Mouse (Mus musculus) forebrain, embryonic 15.5 days (tissue): Measurements from ENCODE around the gene Crb3. TPM values are rescaled to one million over a fixed set of nuclear protein-coding genes. Genes with fewer than 3 reads are reported as not detected.

Experiments
- ATAC-seq: fragments of 200-750 bp; cut with Nextera tagmentation; replicated peaks from 2 replicates; pipeline ENCODE4 v1.8.0; 2017; ENCODE audit warnings: mild to moderate bottlenecking, moderate TSS enrichment, moderate library complexity
- H3K27ac ChIP-seq: fragments of 300-500 bp; sonication (generic); replicated peaks from 2 replicates; pipeline ENCODE4 v1.5.1; 2015; ENCODE audit warnings: mild to moderate bottlenecking, inconsistent platforms
- H3K27me3 ChIP-seq: fragments of 300-500 bp; sonication (generic); 2 replicates; pipeline ENCODE4 v1.6.1; 2015; ENCODE audit warnings: inconsistent platforms
- H3K36me3 ChIP-seq: fragments of 300-500 bp; sonication (generic); 2 replicates; pipeline ENCODE4 v1.6.1; 2015; ENCODE audit warnings: mild to moderate bottlenecking, inconsistent platforms
- H3K4me1 ChIP-seq: fragments of 300-500 bp; sonication (generic); 2 replicates; pipeline ENCODE4 v1.6.1; 2015; ENCODE audit warnings: inconsistent platforms
- H3K4me2 ChIP-seq: fragments of 300-500 bp; sonication (generic); replicated peaks from 2 replicates; pipeline ENCODE4 v1.6.1; 2015; ENCODE audit warnings: mild to moderate bottlenecking, inconsistent platforms
- H3K4me3 ChIP-seq: fragments of 300-500 bp; sonication (generic); 2 replicates; pipeline ENCODE4 v1.5.1; 2015; ENCODE audit warnings: mild to moderate bottlenecking, inconsistent platforms
- H3K9ac ChIP-seq: fragments of 300-500 bp; sonication (generic); replicated peaks from 2 replicates; pipeline ENCODE4 v1.6.1; 2015; ENCODE audit warnings: mild to moderate bottlenecking, inconsistent platforms
- H3K9me3 ChIP-seq: fragments of 300-500 bp; sonication (generic); 2 replicates; pipeline ENCODE4 v1.6.1; 2016; ENCODE audit warnings: inconsistent platforms
- WGBS: fragments of 180-500 bp; shearing (Covaris S2); methylation state at CpG from one replicate; pipeline ENCODE4 v1.1.7; 2015; ENCODE audit warnings: mixed read lengths; 5-methylcytosine and 5-hydroxymethylcytosine counted together
- polyA plus RNA-seq: library from polyadenylated mRNA; unstranded; fragments of >200 nt; fragmentation: Nextera tagmentation; extraction: Ambion mirVana; gene quantifications from 2 replicates; pipeline ENCODE4 v1.2.1, GENCODE M21; 2015

Crb3 gene
- polyA plus RNA-seq, result 1.3 and 2.0 TPM in 2 replicates

DNA sequence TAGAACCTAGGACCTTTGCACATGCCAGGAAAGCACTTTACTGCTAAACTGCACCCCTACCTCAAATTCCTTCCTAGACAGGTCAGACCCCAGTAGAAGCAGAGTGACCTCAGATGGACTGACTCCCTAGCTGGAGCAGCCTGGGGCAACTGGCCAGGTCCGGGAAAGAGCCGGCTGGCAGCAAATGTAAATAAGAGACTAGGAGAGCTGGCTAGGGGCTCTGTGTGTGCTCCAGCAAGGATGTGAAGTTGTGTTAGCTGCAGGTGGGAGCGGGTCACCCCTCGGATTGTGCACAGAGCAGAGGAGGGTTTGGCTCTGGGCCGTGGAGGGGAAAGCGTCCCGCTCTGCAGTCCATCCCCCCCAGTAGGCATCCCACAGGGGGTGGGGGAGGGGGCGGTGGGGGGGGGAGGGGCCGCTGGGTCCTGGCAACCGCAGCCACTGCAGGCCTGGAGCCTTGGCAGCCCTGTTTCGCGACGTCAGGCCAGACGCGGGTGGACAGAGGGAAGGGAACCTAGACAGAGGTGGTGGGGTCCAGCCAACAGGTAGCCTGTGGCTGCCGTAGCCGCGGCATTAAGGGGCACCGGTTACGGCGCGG is at the start of gene Crb3:
Gene Crb3, plus strand, starts transcription at position 215 of the 595 bp plus-strand sequence.
- 0% methylated on average over 16 of the region's 22 CpGs for WGBS
- Histone ChIP-seq H3K4me1 (peaks cover 25% of the 10 kb centered on the region), H3K27ac (peak within 1 kb of the TSS; percentile 95), H3K4me2 (peak within 1 kb of the TSS; percentile 57), H3K27me3 (peaks cover 26% of the 10 kb centered on the region), H3K9ac (peak within 1 kb of the TSS; percentile 81), H3K9me3 (no peaks in the 10 kb centered on the region), H3K36me3 (peaks cover 18% of the 10 kb centered on the region; the same call in 1 of the 2 replicates), H3K4me3 (peak within 1 kb of the TSS; percentile 90)
- peak; percentile 7; the same call in 1 of the 2 replicates for ATAC-seq

- peak; percentile 53 for ATAC-seq
Observed at GRCm38 (mm10) chr17:57010911-57011235, 48.0 kb upstream of the Crb3 start.

GRCm38 (mm10) chr17:57011236-57012141 is 47.4 kb upstream of the Crb3 start, which contains the start of the genes Gtf2f1 and Gm17949:
Gene Gtf2f1, minus strand, starts transcription at chr17:57011288.
Gene Gm17949, plus strand, starts transcription at chr17:57011469.
- Histone ChIP-seq H3K36me3 (peaks cover 23% of the 10 kb centered on the region), H3K4me3 (peak within 1 kb of the TSS; percentile 79), H3K27ac (peak within 1 kb of the TSS; percentile 95), H3K9me3 (no peaks in the 10 kb centered on the region), H3K4me2 (peak within 1 kb of the TSS; percentile 81), H3K4me1 (peaks cover 20% of the 10 kb centered on the region), H3K27me3 (no peaks in the 10 kb centered on the region), H3K9ac (peak within 1 kb of the TSS; percentile 74)
- under 1% methylated on average over 51 of the region's 51 CpGs for WGBS
- peak; percentile 93 for ATAC-seq

More at GRCm38 (mm10) chr17:57010911-57011235, 48.0 kb upstream of the Crb3 start:
- peak overlapping the region; percentile 74 for H3K9ac ChIP-seq
- peaks cover 29% of the 10 kb centered on the region for H3K36me3 ChIP-seq
- peak overlapping the region; percentile 81 for H3K4me2 ChIP-seq
- peaks cover 20% of the 10 kb centered on the region for H3K4me1 ChIP-seq
- under 1% methylated on average over 19 of the region's 19 CpGs for WGBS
- no peaks in the 10 kb centered on the region for H3K27me3 ChIP-seq
- H3K9me3 ChIP-seq, result no peaks in the 10 kb centered on the region
- peak overlapping the region; percentile 95 for H3K27ac ChIP-seq
- peak overlapping the region; percentile 79 for H3K4me3 ChIP-seq

- H3K27me3 ChIP-seq, result no peaks in the 10 kb centered on the region
- no peaks in the 10 kb centered on the region for H3K9me3 ChIP-seq
- peak overlapping the region; percentile 63; the same call in 1 of the 2 replicates for H3K9ac ChIP-seq
- H3K36me3 ChIP-seq, result peaks cover 14% of the 10 kb centered on the region
- no peak for ATAC-seq
- peak overlapping the region; percentile 79 for H3K4me3 ChIP-seq
- WGBS, result 71% methylated on average over 13 of the region's 13 CpGs
- peak overlapping the region; percentile 69 for H3K4me2 ChIP-seq
- H3K4me1 ChIP-seq, result peaks cover 20% of the 10 kb centered on the region
- H3K27ac ChIP-seq, result peak overlapping the region; percentile 95
Observed at GRCm38 (mm10) chr17:57012245-57012795, 46.6 kb upstream of the Crb3 start.

DNA sequence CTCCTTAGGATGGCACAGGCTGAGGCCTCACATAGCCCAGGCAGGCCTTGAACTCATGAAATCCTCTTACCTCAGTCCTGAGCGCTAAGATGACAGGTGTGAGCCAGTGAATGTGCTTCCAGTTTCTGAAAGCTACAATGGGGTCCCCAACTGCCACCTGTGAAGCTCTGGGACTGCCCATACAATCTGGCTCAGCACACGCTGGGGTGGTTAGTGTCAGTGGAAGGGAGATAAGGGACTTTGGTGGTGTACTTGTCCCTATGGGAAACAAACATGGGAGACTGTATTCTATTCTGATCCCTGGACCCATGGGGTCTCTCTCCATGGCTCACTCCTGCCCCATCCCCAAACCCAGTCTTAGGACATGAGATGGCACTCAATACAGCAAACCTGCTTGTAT is 39.2 kb upstream of the Crb3 start:
- Histone ChIP-seq H3K4me3 (no peak overlapping the region), H3K4me1 (no peaks in the 10 kb centered on the region), H3K27ac (no peak overlapping the region), H3K9me3 (no peaks in the 10 kb centered on the region), H3K36me3 (peaks cover 36% of the 10 kb centered on the region), H3K27me3 (no peaks in the 10 kb centered on the region), H3K4me2 (no peak overlapping the region), H3K9ac (no peak overlapping the region)
- ATAC-seq, result no peak
- WGBS, result 81% methylated on average over 2 of the region's 2 CpGs

DNA sequence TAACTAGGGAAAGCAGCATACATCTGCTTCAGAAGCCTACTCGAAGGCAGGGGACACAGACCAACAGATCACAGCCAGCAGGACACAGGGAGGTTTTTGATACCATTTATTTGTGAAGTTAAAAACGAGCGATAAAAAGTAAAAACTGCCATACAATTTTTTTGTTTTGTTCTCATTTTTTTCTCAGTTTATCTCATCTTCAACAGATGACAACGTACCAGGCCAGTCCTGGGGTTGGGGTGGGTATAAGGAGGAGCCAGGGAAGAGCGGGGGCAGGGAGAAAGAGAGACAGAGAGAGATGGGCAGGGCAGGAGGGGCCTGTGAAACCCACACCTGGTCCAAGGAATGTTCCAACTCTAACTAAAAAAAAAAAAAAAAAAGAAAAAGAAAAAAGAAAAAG is 37.9 kb upstream of the Crb3 start:
- H3K36me3 ChIP-seq, result peaks cover 49% of the 10 kb centered on the region

DNA sequence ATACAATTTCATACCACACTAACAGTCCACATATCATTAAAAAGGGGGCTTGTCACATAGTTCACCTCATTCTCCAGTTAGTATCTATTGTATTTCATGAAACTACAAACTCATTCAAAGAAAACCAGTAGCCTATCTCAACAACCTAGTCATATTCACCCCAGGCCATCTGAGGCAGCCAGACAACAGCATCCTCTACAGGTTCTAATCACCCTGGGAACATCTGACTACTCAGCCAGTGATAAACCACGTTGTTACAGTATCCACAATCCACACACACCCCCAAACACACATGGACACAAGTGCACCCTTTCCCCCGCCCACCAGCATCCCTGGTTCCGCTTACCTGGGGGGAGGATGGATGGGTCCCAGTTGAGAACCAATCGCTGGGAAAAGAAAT is 31.4 kb upstream of the Crb3 start:
- ATAC-seq, result no peak
- no peak overlapping the region for H3K9ac ChIP-seq
- H3K27me3 ChIP-seq, result no peaks in the 10 kb centered on the region
- H3K36me3 ChIP-seq, result peaks cover 64% of the 10 kb centered on the region
- H3K4me3 ChIP-seq, result no peak overlapping the region
- H3K4me2 ChIP-seq, result no peak overlapping the region
- 91% methylated on average over 4 of the region's 4 CpGs for WGBS
- H3K27ac ChIP-seq, result no peak overlapping the region
- H3K4me1 ChIP-seq, result peaks cover 19% of the 10 kb centered on the region
- H3K9me3 ChIP-seq, result no peaks in the 10 kb centered on the region

More for the DNA sequence above, 37.9 kb upstream of the Crb3 start:
- no peak overlapping the region for H3K4me2 ChIP-seq
- H3K9ac ChIP-seq, result no peak overlapping the region
- no peaks in the 10 kb centered on the region for H3K4me1 ChIP-seq
- WGBS, result 91% methylated on average over 5 of the region's 5 CpGs
- no peak overlapping the region for H3K27ac ChIP-seq
- H3K9me3 ChIP-seq, result no peaks in the 10 kb centered on the region
- no peak for ATAC-seq
- no peak overlapping the region for H3K4me3 ChIP-seq
- H3K27me3 ChIP-seq, result no peaks in the 10 kb centered on the region

GRCm38 (mm10) chr17:57029691-57030090 is 29.2 kb upstream of the Crb3 start:
- Histone ChIP-seq H3K4me1 (peaks cover 25% of the 10 kb centered on the region), H3K36me3 (peaks cover 42% of the 10 kb centered on the region), H3K4me3 (peak overlapping the region; percentile 94), H3K27me3 (no peaks in the 10 kb centered on the region), H3K9ac (peak overlapping the region; percentile 99), H3K27ac (no peak overlapping the region), H3K9me3 (no peaks in the 10 kb centered on the region), H3K4me2 (peak overlapping the region; percentile 75)
- WGBS, result 59% methylated on average over 8 of the region's 8 CpGs
- ATAC-seq, result no peak

GRCm38 (mm10) chr17:57030931-57031660 is 27.8 kb upstream of the Crb3 start, which contains the start of gene Khsrp:
Gene Khsrp, minus strand, starts transcription at chr17:57031522.
- H3K4me3 ChIP-seq, result peak within 1 kb of the TSS; percentile 94
- H3K4me1 ChIP-seq, result peaks cover 25% of the 10 kb centered on the region
- no peaks in the 10 kb centered on the region for H3K27me3 ChIP-seq
- H3K4me2 ChIP-seq, result peak within 1 kb of the TSS; percentile 75
- H3K27ac ChIP-seq, result peak within 1 kb of the TSS; percentile 94
- peaks cover 28% of the 10 kb centered on the region for H3K36me3 ChIP-seq
- H3K9me3 ChIP-seq, result no peaks in the 10 kb centered on the region
- 1% methylated on average over 97 of the region's 99 CpGs for WGBS
- H3K9ac ChIP-seq, result peak within 1 kb of the TSS; percentile 99
- ATAC-seq, result no peak; the same call in 1 of the 2 replicates

DNA sequence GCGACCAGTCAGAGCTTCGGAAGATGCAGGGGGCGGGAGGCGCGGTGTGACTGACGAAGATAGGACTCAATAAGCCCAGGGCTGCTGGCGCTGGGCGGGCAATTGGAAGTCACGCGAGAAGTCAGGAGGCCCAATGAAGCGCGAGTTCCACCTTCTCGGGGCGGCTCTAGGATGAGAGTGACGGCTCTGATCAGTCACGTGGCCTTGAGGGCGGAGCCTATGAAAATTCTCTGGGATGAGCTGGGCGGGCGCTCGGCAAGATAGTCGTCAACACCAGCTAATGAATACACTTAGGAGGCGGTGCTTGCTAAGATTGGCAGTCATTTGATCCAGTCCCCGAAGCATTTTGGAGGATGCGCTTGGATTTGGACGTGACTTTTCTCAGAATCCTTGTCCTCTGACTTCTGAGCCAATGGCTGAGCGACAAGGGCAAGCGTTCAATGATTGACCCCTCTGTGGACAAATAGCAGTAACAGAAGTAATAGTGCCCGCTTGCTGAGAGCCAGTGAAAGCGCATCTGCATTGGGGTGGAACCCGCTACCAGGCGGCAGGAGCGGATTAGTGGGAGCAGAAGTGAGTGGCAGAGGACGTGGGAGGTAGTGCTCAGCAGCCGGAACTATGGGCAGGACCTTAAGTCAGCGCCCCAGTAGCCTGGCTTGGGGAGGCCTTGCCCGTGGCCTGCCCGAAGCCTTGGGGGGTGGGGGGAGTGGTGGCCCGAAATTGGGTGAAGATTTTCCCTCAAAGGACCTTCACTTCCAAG is 27.1 kb upstream of the Crb3 start:
- under 1% methylated on average over 38 of the region's 38 CpGs for WGBS
- ATAC-seq, result peak; percentile 96

GRCm38 (mm10) chr17:57032854-57033253 is 26.1 kb upstream of the Crb3 start:
- no peak for ATAC-seq
- Histone ChIP-seq H3K27ac (peak overlapping the region; percentile 88; the same call in 1 of the 2 replicates), H3K4me1 (peaks cover 25% of the 10 kb centered on the region), H3K36me3 (peaks cover 11% of the 10 kb centered on the region; the same call in 1 of the 2 replicates), H3K9me3 (no peaks in the 10 kb centered on the region), H3K27me3 (no peaks in the 10 kb centered on the region), H3K4me3 (no peak overlapping the region; the same call in 1 of the 2 replicates), H3K4me2 (peak overlapping the region; percentile 62; the same call in 1 of the 2 replicates), H3K9ac (no peak overlapping the region)
- 79% methylated on average over 4 of the region's 4 CpGs for WGBS

More for the DNA sequence above, 27.1 kb upstream of the Crb3 start:
- H3K4me3 ChIP-seq, result peak overlapping the region; percentile 94
- no peaks in the 10 kb centered on the region for H3K9me3 ChIP-seq
- H3K4me1 ChIP-seq, result peaks cover 25% of the 10 kb centered on the region
- peak overlapping the region; percentile 62 for H3K4me2 ChIP-seq
- no peaks in the 10 kb centered on the region for H3K27me3 ChIP-seq
- peaks cover 21% of the 10 kb centered on the region for H3K36me3 ChIP-seq
- peak overlapping the region; percentile 88 for H3K27ac ChIP-seq
- peak overlapping the region; percentile 49 for H3K9ac ChIP-seq
